Mouse (Mus musculus) heart, embryonic 16.5 days (tissue): ENCODE measurements around the gene Smc3. TPM values are rescaled to one million over a fixed set of nuclear protein-coding genes. Genes with fewer than 3 reads are reported as not detected.
A peak's percentile ranks its signal among the peaks of the same experiment; 100 is the strongest.

Experiments used
- ATAC-seq: fragments of 200-750 bp; cut with Nextera tagmentation; replicated peaks from 2 replicates; pipeline ENCODE4 v1.8.0; 2017; ENCODE audit warnings: moderate number of reproducible peaks; ENCODE audit not compliant: insufficient read depth, low FRiP score; ENCODE audit errors: extremely low read depth
- H3K27ac ChIP-seq: fragments of 300-500 bp; sonication (generic); 2 replicates; pipeline ENCODE4 v1.5.1; 2014; ENCODE audit warnings: mild to moderate bottlenecking, low read length, control low read depth, moderate library complexity
- H3K27me3 ChIP-seq: fragments of 300-500 bp; sonication (generic); 2 replicates; pipeline ENCODE4 v1.6.1; 2014; ENCODE audit warnings: low read length, mixed read lengths; ENCODE audit not compliant: control insufficient read depth, insufficient read depth
- H3K36me3 ChIP-seq: fragments of 300-500 bp; sonication (generic); 2 replicates; pipeline ENCODE4 v1.6.1; 2014; ENCODE audit not compliant: control insufficient read depth, insufficient read depth
- H3K4me1 ChIP-seq: fragments of 300-500 bp; sonication (generic); 2 replicates; pipeline ENCODE4 v1.6.1; 2014; ENCODE audit warnings: low read length, mixed read lengths; ENCODE audit not compliant: control insufficient read depth, insufficient read depth
- H3K4me2 ChIP-seq: fragments of 300-500 bp; sonication (generic); 2 replicates; pipeline ENCODE4 v1.6.1; 2014; ENCODE audit warnings: low read depth, mild to moderate bottlenecking, control low read depth, low read length
- H3K4me3 ChIP-seq: fragments of 300-500 bp; sonication (generic); 2 replicates; pipeline ENCODE4 v1.5.1; 2014; ENCODE audit warnings: mild to moderate bottlenecking, control low read depth, low read length
- H3K9ac ChIP-seq: fragments of 300-500 bp; sonication (generic); 2 replicates; pipeline ENCODE4 v1.6.1; 2014; ENCODE audit warnings: low read length, control low read depth
- H3K9me3 ChIP-seq: fragments of 300-500 bp; sonication (generic); replicated peaks from 2 replicates; pipeline ENCODE4 v1.6.1; 2016; ENCODE audit warnings: low read length; ENCODE audit not compliant: control insufficient read depth
- WGBS: fragments of 180-500 bp; shearing (Covaris S2); extraction: QIAGEN DNeasy Blood & Tissue Kit; methylation state at CpG from one replicate; pipeline ENCODE4 v1.1.7; 2014; 5-methylcytosine and 5-hydroxymethylcytosine counted together
- polyA plus RNA-seq: library from polyadenylated mRNA; unstranded; fragments of >200 nt; fragmentation: Nextera tagmentation; extraction: Ambion mirVana; gene quantifications from 2 replicates; pipeline ENCODE4 v1.2.1, GENCODE M21; 2015

Gene Smc3
- polyA plus RNA-seq, 1 experiment from 2014 or later, result 42.5 TPM

DNA sequence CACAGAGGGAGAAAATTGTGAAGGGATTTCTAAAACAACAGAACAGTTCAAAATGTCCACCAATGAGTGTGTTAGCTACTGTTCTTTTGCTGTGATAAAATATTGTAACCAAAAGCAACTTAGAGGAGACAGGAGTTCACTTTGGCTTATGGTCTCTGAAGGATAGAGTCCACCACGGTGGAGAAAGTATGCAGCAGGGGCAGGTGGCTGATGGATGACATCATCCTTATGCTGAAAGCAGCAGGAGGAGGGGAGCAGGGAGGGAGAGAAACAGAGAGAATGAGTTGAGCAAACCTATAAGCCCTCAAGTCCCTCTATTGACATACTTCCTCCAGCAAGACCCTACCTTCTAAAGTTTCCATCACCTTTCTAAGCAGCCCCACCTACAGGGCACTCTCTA is 93.8 kb downstream of the Smc3 start:
- no peaks in the 10 kb centered on the region for H3K36me3 ChIP-seq
- peaks cover 27% of the 10 kb centered on the region for H3K4me1 ChIP-seq
- no peaks in the 10 kb centered on the region for H3K27me3 ChIP-seq
- no peak for ATAC-seq
- peak overlapping the region; percentile 27; the same call in 1 of the 2 replicates for H3K27ac ChIP-seq
- H3K9me3 ChIP-seq, result no peaks in the 10 kb centered on the region
- H3K4me2 ChIP-seq, result no peak overlapping the region
- WGBS, result 19% methylated on average over 1 of the region's 1 CpGs
- no peak overlapping the region for H3K4me3 ChIP-seq
- no peak overlapping the region for H3K9ac ChIP-seq

Other genes starting within 250 kb of the Smc3 start
- 3.5 TPM in 1 of 2 replicates, not detected in the other for gene Gm10197, start 228.6 kb upstream of the Smc3 start, polyA plus RNA-seq
- 25.5 and 28.0 TPM in 2 replicates for gene Smndc1, start 209.8 kb upstream of the Smc3 start, polyA plus RNA-seq
- 9.0 and 11.5 TPM in 2 replicates for gene Dusp5, start 71.3 kb upstream of the Smc3 start, polyA plus RNA-seq
- gene Nutf2-ps1, start 11.3 kb upstream of the Smc3 start, polyA plus RNA-seq, result 260 and 349 TPM in 2 replicates
- 48.1 and 50.7 TPM in 2 replicates for gene Rbm20, start 76.9 kb downstream of the Smc3 start, polyA plus RNA-seq